Mouse (Mus musculus) cortical plate, adult 2 months (tissue): Measurements from ENCODE around the gene Gm49403.

Experiments
- CTCF ChIP-seq: fragments of 200-500 bp; IDR thresholded peaks from 2 replicates; pipeline ENCODE4 v1.5.1; 2011; ENCODE audit warnings: mild to moderate bottlenecking, control low read depth, low read length; ENCODE audit not compliant: insufficient read depth; ENCODE audit errors: extremely low read depth
- POLR2A ChIP-seq: fragments of 200-500 bp; IDR thresholded peaks from 2 replicates; pipeline ENCODE4 v1.6.1; 2011; ENCODE audit warnings: mild to moderate bottlenecking, low read length, control low read depth; ENCODE audit not compliant: insufficient read depth; ENCODE audit errors: extremely low read depth

DNA sequence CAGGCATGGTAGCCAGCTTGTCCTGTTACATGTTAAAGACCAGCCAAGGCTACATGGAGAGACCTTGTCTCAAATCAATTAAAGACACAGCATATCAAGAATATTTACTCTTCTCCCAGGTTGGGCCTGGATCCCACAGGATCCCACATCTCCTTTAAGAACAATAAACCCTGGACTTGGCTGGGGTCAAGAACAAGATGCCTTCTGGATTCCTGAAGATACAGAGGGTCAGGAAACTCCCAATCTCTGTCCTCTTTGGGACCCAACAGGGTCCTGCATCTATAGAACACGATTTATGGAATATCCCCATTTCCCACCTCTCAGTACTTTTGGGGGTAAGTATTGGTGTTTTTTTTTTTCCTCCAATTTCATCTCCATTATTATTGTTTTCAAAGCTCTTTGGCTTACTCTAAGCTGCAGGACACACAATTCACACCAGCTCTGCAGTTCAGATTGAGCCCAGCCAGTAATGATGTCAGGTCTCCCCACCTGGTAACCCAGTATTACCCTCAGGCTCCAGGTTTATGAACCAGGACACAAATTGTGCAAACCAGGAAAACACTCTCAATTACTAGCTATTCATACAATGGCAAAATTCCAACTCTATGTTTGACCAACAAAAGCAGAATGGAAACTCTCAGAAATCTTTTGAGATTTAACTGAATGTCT, 3.3 kb downstream of the Gm49403 start:
- TF ChIP-seq POLR2A (no peak), CTCF (no peak)
